Mouse (Mus musculus): ENCODE results near the gene Trpm8.

DNA sequence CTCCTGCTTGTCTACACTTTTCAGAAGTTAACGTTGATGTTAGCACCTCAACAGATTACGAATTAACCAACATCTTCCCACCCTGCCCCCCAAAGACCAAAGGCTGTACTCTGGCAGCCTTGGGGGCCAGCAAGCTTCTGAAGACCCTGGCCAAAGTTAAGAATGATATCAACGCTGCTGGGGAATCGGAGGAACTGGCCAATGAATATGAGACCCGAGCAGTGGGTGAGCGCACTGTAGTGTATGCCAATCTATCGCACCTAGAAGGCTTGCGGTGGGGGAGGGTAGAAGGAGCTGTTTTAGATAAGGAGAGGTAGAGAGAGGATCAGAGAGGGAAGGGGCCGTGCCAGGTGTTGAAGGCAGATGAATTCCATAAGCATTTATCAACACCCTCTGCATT is 73.3 kb downstream of the Trpm8 start:
- no peak for TF ChIP-seq POLR2A (IDR thresholded peaks at IDR 0.05; ENCODE audit: extremely low read depth, insufficient read depth, low read length)
- TF ChIP-seq CTCF (IDR thresholded peaks at IDR 0.05; ENCODE audit: extremely low read depth, insufficient read depth, low read length) = no peak
